In genomic region chr1:132853312-132853711, GRCm38 (mm10) we compare ENCODE assay signal across 10 mouse cellular contexts. TPM values are rescaled to one million over a fixed set of nuclear protein-coding genes. Genes with fewer than 3 reads are reported as not detected.
DNase-seq lines count a peak whose midpoint lies in the region; ATAC-seq and TF ChIP-seq lines count a peak whose summit lies in the region.
"Had no signal": no experiment of that assay in that cellular context is flagged by ENCODE, and none has a peak within 500 bp of the region (broad histone marks: within the 10 kb centered on the region; RNA-seq: fewer than 3 reads in every experiment).

No protein-coding gene starts in this region.

- no peak overlapping the region for H3K27ac ChIP-seq in embryonic facial prominence, embryonic 14.5 days (replicated peaks; ENCODE audit: low read depth, low read length)
- no peak overlapping the region for H3K27ac ChIP-seq in embryonic facial prominence, embryonic 10.5 days (replicated peaks)
- H3K27ac ChIP-seq in midbrain, embryonic 16.5 days (ENCODE audit: low read length) = no peak overlapping the region
- H3K27ac ChIP-seq in midbrain, embryonic 11.5 days (ENCODE audit: low read depth, low read length) = no peak overlapping the region
- no peak overlapping the region for H3K27ac ChIP-seq in limb, embryonic 14.5 days (replicated peaks; ENCODE audit: low read depth, low read length)
- H3K27ac ChIP-seq: stomach, embryonic 15.5 days had no signal

- TF ChIP-seq POLR2A in limb, embryonic 14.5 days (IDR thresholded peaks at IDR 0.05; ENCODE audit: borderline replicate concordance, extremely low read depth, insufficient read depth, insufficient read length) = no peak

- H3K9me3 ChIP-seq in embryonic facial prominence, embryonic 14.5 days (ENCODE audit: control insufficient read depth, low read length) = peaks cover 4% of the 10 kb centered on the region; the same call in 1 of the 2 replicates
- 0 out of 2 replicates have a peak, but pooled peaks cover 3% of the 10 kb centered on the region for H3K9me3 ChIP-seq in embryonic facial prominence, embryonic 10.5 days
- H3K9me3 ChIP-seq in midbrain, embryonic 16.5 days (replicated peaks; ENCODE audit: control insufficient read depth, low read length, poor library complexity, severe bottlenecking) = no peaks in the 10 kb centered on the region
- H3K9me3 ChIP-seq in midbrain, embryonic 11.5 days (ENCODE audit: control insufficient read depth, low read length) = no peaks in the 10 kb centered on the region; the same call in 1 of the 2 replicates
- peaks cover 7% of the 10 kb centered on the region; the same call in 1 of the 2 replicates for H3K9me3 ChIP-seq in limb, embryonic 14.5 days (ENCODE audit: control insufficient read depth, low read length)
- H3K9me3 ChIP-seq: stomach, embryonic 15.5 days had no signal

- H3K36me3 ChIP-seq in embryonic facial prominence, embryonic 14.5 days (ENCODE audit: control insufficient read depth, insufficient read depth, low read length) = no peaks in the 10 kb centered on the region
- H3K36me3 ChIP-seq in embryonic facial prominence, embryonic 10.5 days (replicated peaks) = no peaks in the 10 kb centered on the region
- no peaks in the 10 kb centered on the region for H3K36me3 ChIP-seq in midbrain, embryonic 16.5 days (ENCODE audit: control insufficient read depth, insufficient read depth, low read length)
- H3K36me3 ChIP-seq in midbrain, embryonic 11.5 days (ENCODE audit: control insufficient read depth, insufficient read depth, low read length) = no peaks in the 10 kb centered on the region
- no peaks in the 10 kb centered on the region for H3K36me3 ChIP-seq in limb, embryonic 14.5 days (ENCODE audit: control insufficient read depth, insufficient read depth, low read length)
- H3K36me3 ChIP-seq: stomach, embryonic 15.5 days had no signal

- H3K4me2 ChIP-seq in embryonic facial prominence, embryonic 14.5 days (ENCODE audit: low read depth, low read length) = no peak overlapping the region
- H3K4me2 ChIP-seq in midbrain, embryonic 16.5 days (ENCODE audit: low read length) = no peak overlapping the region
- no peak overlapping the region for H3K4me2 ChIP-seq in midbrain, embryonic 11.5 days
- H3K4me2 ChIP-seq in limb, embryonic 14.5 days (replicated peaks; ENCODE audit: low read depth, low read length, severe bottlenecking) = no peak overlapping the region
- H3K4me2 ChIP-seq: stomach, embryonic 15.5 days had no signal

- peak; percentile 80 for ATAC-seq in embryonic facial prominence, embryonic 14.5 days (ENCODE audit: low read depth)
- peak; percentile 44; the same call in 1 of the 2 replicates for ATAC-seq in midbrain, embryonic 16.5 days
- no peak for ATAC-seq in midbrain, embryonic 11.5 days (ENCODE audit: low FRiP score)
- ATAC-seq in limb, embryonic 14.5 days (ENCODE audit: low FRiP score, low read depth) = peak; percentile 87
- ATAC-seq: Patski had no signal

- H3K27me3 ChIP-seq in embryonic facial prominence, embryonic 14.5 days (replicated peaks; ENCODE audit: control insufficient read depth, insufficient read depth, low read length) = no peaks in the 10 kb centered on the region
- 0 out of 2 replicates have a peak, but pooled peaks cover 5% of the 10 kb centered on the region for H3K27me3 ChIP-seq in embryonic facial prominence, embryonic 10.5 days (replicated peaks; ENCODE audit: low read depth, poor library complexity, severe bottlenecking)
- H3K27me3 ChIP-seq in midbrain, embryonic 16.5 days (ENCODE audit: control insufficient read depth, insufficient read depth, low read depth, low read length) = no peaks in the 10 kb centered on the region
- H3K27me3 ChIP-seq in midbrain, embryonic 11.5 days (ENCODE audit: control insufficient read depth, insufficient read depth, low read length) = no peaks in the 10 kb centered on the region
- no peaks in the 10 kb centered on the region for H3K27me3 ChIP-seq in limb, embryonic 14.5 days (ENCODE audit: control insufficient read depth, insufficient read depth, low read length)

- peaks cover 5% of the 10 kb centered on the region; the same call in 1 of the 2 replicates for H3K4me1 ChIP-seq in embryonic facial prominence, embryonic 14.5 days (ENCODE audit: control insufficient read depth, insufficient read depth, low read length)
- peaks cover 12% of the 10 kb centered on the region; the same call in 1 of the 2 replicates for H3K4me1 ChIP-seq in embryonic facial prominence, embryonic 10.5 days
- H3K4me1 ChIP-seq in midbrain, embryonic 16.5 days (ENCODE audit: control insufficient read depth, insufficient read depth, low read length) = peaks cover 22% of the 10 kb centered on the region
- peaks cover 4% of the 10 kb centered on the region for H3K4me1 ChIP-seq in midbrain, embryonic 11.5 days (ENCODE audit: control insufficient read depth, insufficient read depth, low read length)
- no peaks in the 10 kb centered on the region for H3K4me1 ChIP-seq in limb, embryonic 14.5 days (ENCODE audit: control insufficient read depth, insufficient read depth, low read length)
- H3K4me1 ChIP-seq: stomach, embryonic 15.5 days had no signal

- WGBS in embryonic facial prominence, embryonic 14.5 days = 15% methylated on average over 8 of the region's 8 CpGs
- 39% methylated on average over 8 of the region's 8 CpGs for WGBS in embryonic facial prominence, embryonic 10.5 days
- 34% methylated on average over 8 of the region's 8 CpGs for WGBS in midbrain, embryonic 16.5 days
- WGBS in midbrain, embryonic 11.5 days = 43% methylated on average over 8 of the region's 8 CpGs
- WGBS in limb, embryonic 14.5 days = 19% methylated on average over 8 of the region's 8 CpGs

- no peak overlapping the region for H3K4me3 ChIP-seq in embryonic facial prominence, embryonic 14.5 days (ENCODE audit: low read depth, low read length)
- H3K4me3 ChIP-seq in embryonic facial prominence, embryonic 10.5 days = no peak overlapping the region
- H3K4me3 ChIP-seq in midbrain, embryonic 16.5 days (ENCODE audit: low read depth, low read length) = no peak overlapping the region
- no peak overlapping the region for H3K4me3 ChIP-seq in midbrain, embryonic 11.5 days (ENCODE audit: low read depth, low read length)
- no peak overlapping the region for H3K4me3 ChIP-seq in limb, embryonic 14.5 days (replicated peaks; ENCODE audit: low read length)
- H3K4me3 ChIP-seq: stomach, embryonic 15.5 days had no signal

- peak; percentile 77 for DNase-seq in embryonic facial prominence, embryonic 14.5 days (ENCODE audit: low spot score)
- no peak for DNase-seq in embryonic facial prominence, embryonic 10.5 days (ENCODE audit: low spot score)
- no peak for DNase-seq in midbrain, embryonic 11.5 days (ENCODE audit: low spot score, missing footprints)
- peak; percentile 23 for DNase-seq in limb, embryonic 14.5 days (ENCODE audit: low spot score)
- peak; percentile 43 for DNase-seq in telencephalon, adult 2 months (ENCODE audit: low read depth, low spot score)
- DNase-seq in urinary bladder, postnatal 10 days (ENCODE audit: low spot score) = no peak
- DNase-seq in adrenal gland, adult (ENCODE audit: inconsistent age in 2 of 2, low spot score in 1 of 2) = no peak

- H3K9ac ChIP-seq in embryonic facial prominence, embryonic 14.5 days (ENCODE audit: low read depth, low read length) = no peak overlapping the region
- no peak overlapping the region for H3K9ac ChIP-seq in midbrain, embryonic 16.5 days (ENCODE audit: low read depth, low read length)
- no peak overlapping the region for H3K9ac ChIP-seq in midbrain, embryonic 11.5 days (ENCODE audit: low read length)
- no peak overlapping the region for H3K9ac ChIP-seq in limb, embryonic 14.5 days (ENCODE audit: low read depth, low read length, severe bottlenecking)
- H3K9ac ChIP-seq: stomach, embryonic 15.5 days had no signal

RNA-seq across cellular contexts. Expression of gene Lrrn2, which starts 26.8 kb away (rescaled TPM):
- polyA plus RNA-seq in embryonic facial prominence, embryonic 14.5 days (2014; fragmentation: Nextera tagmentation; extraction: Ambion mirVana) = 7.0 and 10.2 TPM in 2 replicates
- polyA plus RNA-seq in embryonic facial prominence, embryonic 10.5 days (2016; fragmentation: Nextera tagmentation; extraction: Ambion mirVana) = 3.4 and 3.6 TPM in 2 replicates
- 59.1 and 61.4 TPM in 2 replicates for polyA plus RNA-seq in midbrain, embryonic 16.5 days (2015; fragmentation: Nextera tagmentation; extraction: Ambion mirVana)
- polyA plus RNA-seq in midbrain, embryonic 11.5 days (2014; fragmentation: Nextera tagmentation; extraction: Ambion mirVana) = 8.0 and 9.4 TPM in 2 replicates
- polyA plus RNA-seq in limb, embryonic 14.5 days (2012; rRNA removed) = 7.0 and 9.4 TPM in 2 replicates
- 5.6 and 6.5 TPM in 2 replicates for polyA plus RNA-seq in limb, embryonic 14.5 days (2014; fragmentation: Nextera tagmentation; extraction: Ambion mirVana)
- polyA plus RNA-seq: Patski had no signal

Comparison
In these comparisons a context has a peak if more than half of its experiments do, and no peak if none do; other contexts are left out.
1. DNase-seq: peak in embryonic facial prominence, embryonic 14.5 days (single experiment), limb, embryonic 14.5 days (single experiment) and telencephalon, adult 2 months (single experiment); none in embryonic facial prominence, embryonic 10.5 days (single experiment), midbrain, embryonic 11.5 days (single experiment), urinary bladder, postnatal 10 days (single experiment) and adrenal gland, adult (0 of 2).